Mouse (Mus musculus): ENCODE measurements around the gene Acbd3. TPM values are rescaled to one million over a fixed set of nuclear protein-coding genes. Genes with fewer than 3 reads are reported as not detected.
A peak's percentile ranks its signal among the peaks of the same experiment; 100 is the strongest.

Acbd3 gene
- polyA plus RNA-seq, 1 experiment, result not detected

- peaks cover 6% of the 10 kb centered on the region for H3K4me1 ChIP-seq (ENCODE audit: control insufficient read depth, insufficient read depth, low read length)
- H3K27ac ChIP-seq (ENCODE audit: insufficient read depth, low read depth, low read length), result no peak overlapping the region
- no peak overlapping the region for H3K4me3 ChIP-seq (ENCODE audit: insufficient read depth, low read depth, low read length)
- TF ChIP-seq POLR2A (IDR thresholded peaks at IDR 0.05; ENCODE audit: insufficient read depth, low read depth, low read length) (no peak), CTCF (IDR thresholded peaks at IDR 0.05; ENCODE audit: insufficient read depth, low read depth, low read length) (no peak)
- WGBS, result 89% methylated on average over 14 of the region's 14 CpGs
These were observed 66.1 kb downstream of the Acbd3 start for GRCm38 (mm10) chr1:180791821-180792480.

GRCm38 (mm10) chr1:180792814-180793213 is 67.0 kb downstream of the Acbd3 start:
- no peak overlapping the region for H3K27ac ChIP-seq (ENCODE audit: insufficient read depth, low read depth, low read length)
- 89% methylated on average over 4 of the region's 4 CpGs for WGBS

GRCm38 (mm10) chr1:180793445-180794117 is 67.7 kb downstream of the Acbd3 start:
- WGBS, result 36% methylated on average over 18 of the region's 18 CpGs
- Histone ChIP-seq H3K4me3 (ENCODE audit: insufficient read depth, low read depth, low read length) (peak overlapping the region; percentile 30), H3K27ac (ENCODE audit: insufficient read depth, low read depth, low read length) (no peak overlapping the region), H3K4me1 (ENCODE audit: control insufficient read depth, insufficient read depth, low read length) (peaks cover 6% of the 10 kb centered on the region)
- TF ChIP-seq POLR2A (IDR thresholded peaks at IDR 0.05; ENCODE audit: insufficient read depth, low read depth, low read length), result no peak
- no peak for TF ChIP-seq CTCF (IDR thresholded peaks at IDR 0.05; ENCODE audit: insufficient read depth, low read depth, low read length)

More at GRCm38 (mm10) chr1:180792814-180793213, 67.0 kb downstream of the Acbd3 start:
- Histone ChIP-seq H3K4me1 (ENCODE audit: control insufficient read depth, insufficient read depth, low read length) (peaks cover 6% of the 10 kb centered on the region), H3K4me3 (ENCODE audit: insufficient read depth, low read depth, low read length) (no peak overlapping the region)
- no peak for TF ChIP-seq POLR2A (IDR thresholded peaks at IDR 0.05; ENCODE audit: insufficient read depth, low read depth, low read length)
- TF ChIP-seq CTCF (IDR thresholded peaks at IDR 0.05; ENCODE audit: insufficient read depth, low read depth, low read length), result no peak

- Histone ChIP-seq H3K27ac (ENCODE audit: insufficient read depth, low read depth, low read length) (no peak overlapping the region), H3K4me3 (ENCODE audit: insufficient read depth, low read depth, low read length) (peak overlapping the region; percentile 30), H3K4me1 (ENCODE audit: control insufficient read depth, insufficient read depth, low read length) (peaks cover 6% of the 10 kb centered on the region)
- TF ChIP-seq POLR2A (IDR thresholded peaks at IDR 0.05; ENCODE audit: insufficient read depth, low read depth, low read length) (no peak), CTCF (IDR thresholded peaks at IDR 0.05; ENCODE audit: insufficient read depth, low read depth, low read length) (no peak)
- WGBS, result 10% methylated on average over 21 of the region's 21 CpGs
These were observed 68.3 kb downstream of the Acbd3 start for GRCm38 (mm10) chr1:180794170-180794569.

GRCm38 (mm10) chr1:180798660-180799059 is 72.8 kb downstream of the Acbd3 start:
- H3K27ac ChIP-seq (ENCODE audit: insufficient read depth, low read depth, low read length), result no peak overlapping the region
- no peak overlapping the region for H3K4me3 ChIP-seq (ENCODE audit: insufficient read depth, low read depth, low read length)
- WGBS, result 96% methylated on average over 5 of the region's 5 CpGs
- TF ChIP-seq CTCF (IDR thresholded peaks at IDR 0.05; ENCODE audit: insufficient read depth, low read depth, low read length) (no peak), POLR2A (IDR thresholded peaks at IDR 0.05; ENCODE audit: insufficient read depth, low read depth, low read length) (no peak)
- peaks cover 6% of the 10 kb centered on the region for H3K4me1 ChIP-seq (ENCODE audit: control insufficient read depth, insufficient read depth, low read length)

GRCm38 (mm10) chr1:180799253-180799652 is 73.4 kb downstream of the Acbd3 start:
- Histone ChIP-seq H3K4me3 (ENCODE audit: insufficient read depth, low read depth, low read length) (no peak overlapping the region), H3K4me1 (ENCODE audit: control insufficient read depth, insufficient read depth, low read length) (peaks cover 2% of the 10 kb centered on the region), H3K27ac (ENCODE audit: insufficient read depth, low read depth, low read length) (no peak overlapping the region)
- TF ChIP-seq CTCF (IDR thresholded peaks at IDR 0.05; ENCODE audit: insufficient read depth, low read depth, low read length), result no peak
- TF ChIP-seq POLR2A (IDR thresholded peaks at IDR 0.05; ENCODE audit: insufficient read depth, low read depth, low read length), result no peak
- 78% methylated on average over 5 of the region's 5 CpGs for WGBS

GRCm38 (mm10) chr1:180800022-180800421 is 74.2 kb downstream of the Acbd3 start:
- Histone ChIP-seq H3K4me3 (ENCODE audit: insufficient read depth, low read depth, low read length) (no peak overlapping the region), H3K4me1 (ENCODE audit: control insufficient read depth, insufficient read depth, low read length) (no peaks in the 10 kb centered on the region), H3K27ac (ENCODE audit: insufficient read depth, low read depth, low read length) (no peak overlapping the region)
- whole genome bisulfite sequencing, result 91% methylated on average over 5 of the region's 5 CpGs
- TF ChIP-seq CTCF (IDR thresholded peaks at IDR 0.05; ENCODE audit: insufficient read depth, low read depth, low read length) (no peak), POLR2A (IDR thresholded peaks at IDR 0.05; ENCODE audit: insufficient read depth, low read depth, low read length) (no peak)

- WGBS, result 51% methylated on average over 2 of the region's 2 CpGs
- H3K4me3 ChIP-seq (ENCODE audit: insufficient read depth, low read depth, low read length), result no peak overlapping the region
- no peaks in the 10 kb centered on the region for H3K4me1 ChIP-seq (ENCODE audit: control insufficient read depth, insufficient read depth, low read length)
- H3K27ac ChIP-seq (ENCODE audit: insufficient read depth, low read depth, low read length), result no peak overlapping the region
- TF ChIP-seq POLR2A (IDR thresholded peaks at IDR 0.05; ENCODE audit: insufficient read depth, low read depth, low read length) (no peak), CTCF (IDR thresholded peaks at IDR 0.05; ENCODE audit: insufficient read depth, low read depth, low read length) (no peak)
These were observed 75.0 kb downstream of the Acbd3 start for GRCm38 (mm10) chr1:180800814-180801213.

GRCm38 (mm10) chr1:180801466-180801994 is 75.7 kb downstream of the Acbd3 start:
- 75% methylated on average over 3 of the region's 3 CpGs for WGBS
- TF ChIP-seq POLR2A (IDR thresholded peaks at IDR 0.05; ENCODE audit: insufficient read depth, low read depth, low read length) (no peak), CTCF (IDR thresholded peaks at IDR 0.05; ENCODE audit: insufficient read depth, low read depth, low read length) (no peak)
- Histone ChIP-seq H3K4me1 (ENCODE audit: control insufficient read depth, insufficient read depth, low read length) (peaks cover 2% of the 10 kb centered on the region; the same call in 1 of the 2 replicates), H3K27ac (ENCODE audit: insufficient read depth, low read depth, low read length) (no peak overlapping the region), H3K4me3 (ENCODE audit: insufficient read depth, low read depth, low read length) (no peak overlapping the region)

Other genes with a start within 250 kb of the Acbd3 start
- not detected in 2 replicates for gene Stum, start 242.5 kb upstream of the Acbd3 start, polyA plus RNA-seq (2012; ENCODE audit: insufficient read depth, insufficient read length, low replicate concordance, missing spikeins)
- not detected in 2 replicates for gene Parp1, start 157.1 kb upstream of the Acbd3 start, polyA plus RNA-seq (2012; ENCODE audit: insufficient read depth, insufficient read length, low replicate concordance, missing spikeins)
- not detected in 2 replicates for gene Lin9, start 84.9 kb upstream of the Acbd3 start, polyA plus RNA-seq (2012; ENCODE audit: insufficient read depth, insufficient read length, low replicate concordance, missing spikeins)
- not detected in 2 replicates for gene Mixl1, start 29.0 kb upstream of the Acbd3 start, polyA plus RNA-seq (2012; ENCODE audit: insufficient read depth, insufficient read length, low replicate concordance, missing spikeins)
- 812 TPM in 1 of 2 replicates, not detected in the other for gene H3f3a, start 87.9 kb downstream of the Acbd3 start, polyA plus RNA-seq (2012; ENCODE audit: insufficient read depth, insufficient read length, low replicate concordance, missing spikeins)
- gene Sde2, start 125.1 kb downstream of the Acbd3 start, polyA plus RNA-seq (2012; ENCODE audit: insufficient read depth, insufficient read length, low replicate concordance, missing spikeins), result not detected in 2 replicates
- not detected in 2 replicates for gene Lefty2, start 167.1 kb downstream of the Acbd3 start, polyA plus RNA-seq (2012; ENCODE audit: insufficient read depth, insufficient read length, low replicate concordance, missing spikeins)
- gene Pycr2, start 178.2 kb downstream of the Acbd3 start, polyA plus RNA-seq (2012; ENCODE audit: insufficient read depth, insufficient read length, low replicate concordance, missing spikeins), result not detected in 2 replicates
- gene Lefty1, start 209.0 kb downstream of the Acbd3 start, polyA plus RNA-seq (2012; ENCODE audit: insufficient read depth, insufficient read length, low replicate concordance, missing spikeins), result not detected in 2 replicates
- not detected in 2 replicates for gene Tmem63a, start 216.3 kb downstream of the Acbd3 start, polyA plus RNA-seq (2012; ENCODE audit: insufficient read depth, insufficient read length, low replicate concordance, missing spikeins)

All from olfactory bulb, adult 2 months (tissue).